Mouse (Mus musculus) limb, embryonic 12.5 days (tissue): Measurements from ENCODE around the gene Gm5475. TPM values are rescaled to one million over a fixed set of nuclear protein-coding genes. Genes with fewer than 3 reads are reported as not detected.

ENCODE experiments used
- ATAC-seq: fragments of 200-750 bp; cut with Nextera tagmentation; 2 replicates; pipeline ENCODE4 v1.8.0; 2017; ENCODE audit warnings: low read depth, moderate TSS enrichment; ENCODE audit not compliant: insufficient number of reproducible peaks, insufficient read depth, low FRiP score, low TSS enrichment
- H3K27ac ChIP-seq: fragments of 300-500 bp; sonication (generic); 2 replicates; pipeline ENCODE4 v1.5.1; 2016; ENCODE audit warnings: mild to moderate bottlenecking, moderate library complexity
- H3K27me3 ChIP-seq: fragments of 300-500 bp; sonication (generic); 2 replicates; pipeline ENCODE4 v1.6.1; 2016; ENCODE audit warnings: mild to moderate bottlenecking, moderate library complexity
- H3K36me3 ChIP-seq: fragments of 300-500 bp; sonication (generic); 2 replicates; pipeline ENCODE4 v1.6.1; 2016; ENCODE audit warnings: mild to moderate bottlenecking, moderate library complexity
- H3K4me1 ChIP-seq: fragments of 300-500 bp; sonication (generic); replicated peaks from 2 replicates; pipeline ENCODE4 v1.6.1; 2016
- H3K4me2 ChIP-seq: fragments of 300-500 bp; sonication (generic); 2 replicates; pipeline ENCODE4 v1.6.1; 2016; ENCODE audit warnings: mild to moderate bottlenecking, moderate library complexity
- H3K4me3 ChIP-seq: fragments of 300-500 bp; sonication (generic); replicated peaks from 2 replicates; pipeline ENCODE4 v1.5.1; 2016; ENCODE audit warnings: mild to moderate bottlenecking
- H3K9ac ChIP-seq: fragments of 300-500 bp; sonication (generic); replicated peaks from 2 replicates; pipeline ENCODE4 v1.6.1; 2016; ENCODE audit warnings: mild to moderate bottlenecking, moderate library complexity
- H3K9me3 ChIP-seq: fragments of 300-500 bp; sonication (generic); 2 replicates; pipeline ENCODE4 v1.6.1; 2016; ENCODE audit warnings: mild to moderate bottlenecking, moderate library complexity
- WGBS: fragments of 180-500 bp; shearing (Covaris S2); methylation state at CpG from one replicate; pipeline ENCODE4 v1.1.7; 2016; 5-methylcytosine and 5-hydroxymethylcytosine counted together
- polyA plus RNA-seq: library from polyadenylated mRNA; unstranded; fragments of >200 nt; fragmentation: Nextera tagmentation; extraction: Ambion mirVana; gene quantifications from 2 replicates; pipeline ENCODE4 v1.2.1, GENCODE M21; 2016

Gene Gm5475
- polyA plus RNA-seq, 1 experiment from 2014 or later = 0.13 TPM

GRCm38 (mm10) chr15:100468295-100469188 is 46.6 kb downstream of the Gm5475 start, which contains the start of gene Letmd1:
TSS of gene Letmd1 (plus strand) at chr15:100469023.
- peak within 1 kb of the TSS; percentile 90 for H3K4me2 ChIP-seq
- peak; percentile 86 for ATAC-seq

DNA sequence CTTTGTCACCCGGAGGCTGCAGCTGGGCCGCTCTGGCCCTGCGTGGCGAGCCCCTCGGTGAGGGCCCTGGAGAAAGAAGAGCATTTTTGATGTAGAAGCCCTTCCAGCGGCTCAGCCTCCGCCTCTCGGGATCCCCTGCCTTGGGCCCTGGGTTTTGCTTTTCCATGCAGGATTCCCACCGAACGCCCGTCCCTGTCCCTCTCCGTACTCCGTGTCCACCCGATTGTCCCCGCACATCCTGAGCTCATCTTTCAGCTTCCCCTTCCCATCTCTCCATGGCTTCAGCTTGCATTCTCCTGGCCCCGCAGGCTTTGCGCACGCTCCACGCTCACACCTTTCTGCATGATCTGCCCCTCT is 47.2 kb downstream of the Gm5475 start:
- H3K4me2 ChIP-seq = peak overlapping the region; percentile 90
- H3K36me3 ChIP-seq = peaks cover 32% of the 10 kb centered on the region
- H3K9me3 ChIP-seq = 0 out of 2 replicates have a peak, but pooled peaks cover 3% of the 10 kb centered on the region
- peak overlapping the region; percentile 29; the same call in 1 of the 2 replicates for H3K27ac ChIP-seq
- peak overlapping the region; percentile 80 for H3K9ac ChIP-seq
- ATAC-seq = no peak; the same call in 1 of the 2 replicates
- peaks cover 18% of the 10 kb centered on the region for H3K4me1 ChIP-seq
- no peaks in the 10 kb centered on the region for H3K27me3 ChIP-seq
- H3K4me3 ChIP-seq = peak overlapping the region; percentile 76
- 1% methylated on average over 19 of the region's 19 CpGs for WGBS

More at GRCm38 (mm10) chr15:100468295-100469188, 46.6 kb downstream of the Gm5475 start, which contains the start of gene Letmd1:
- Histone ChIP-seq H3K36me3 (peaks cover 27% of the 10 kb centered on the region), H3K9ac (peak within 1 kb of the TSS; percentile 80), H3K27ac (peak within 1 kb of the TSS; percentile 64; the same call in 1 of the 2 replicates), H3K4me3 (peak within 1 kb of the TSS; percentile 76), H3K9me3 (0 out of 2 replicates have a peak, but pooled peaks cover 3% of the 10 kb centered on the region), H3K27me3 (no peaks in the 10 kb centered on the region), H3K4me1 (peaks cover 18% of the 10 kb centered on the region)
- 3% methylated on average over 84 of the region's 84 CpGs for WGBS

GRCm38 (mm10) chr15:100470037-100470436 is 48.1 kb downstream of the Gm5475 start:
- no peaks in the 10 kb centered on the region for H3K27me3 ChIP-seq
- peaks cover 18% of the 10 kb centered on the region for H3K4me1 ChIP-seq
- peak overlapping the region; percentile 90 for H3K4me2 ChIP-seq
- peaks cover 41% of the 10 kb centered on the region for H3K36me3 ChIP-seq
- H3K4me3 ChIP-seq = peak overlapping the region; percentile 76
- no peak overlapping the region for H3K27ac ChIP-seq
- H3K9me3 ChIP-seq = 0 out of 2 replicates have a peak, but pooled peaks cover 3% of the 10 kb centered on the region
- WGBS = 73% methylated on average over 10 of the region's 10 CpGs
- H3K9ac ChIP-seq = peak overlapping the region; percentile 80
- no peak for ATAC-seq

DNA sequence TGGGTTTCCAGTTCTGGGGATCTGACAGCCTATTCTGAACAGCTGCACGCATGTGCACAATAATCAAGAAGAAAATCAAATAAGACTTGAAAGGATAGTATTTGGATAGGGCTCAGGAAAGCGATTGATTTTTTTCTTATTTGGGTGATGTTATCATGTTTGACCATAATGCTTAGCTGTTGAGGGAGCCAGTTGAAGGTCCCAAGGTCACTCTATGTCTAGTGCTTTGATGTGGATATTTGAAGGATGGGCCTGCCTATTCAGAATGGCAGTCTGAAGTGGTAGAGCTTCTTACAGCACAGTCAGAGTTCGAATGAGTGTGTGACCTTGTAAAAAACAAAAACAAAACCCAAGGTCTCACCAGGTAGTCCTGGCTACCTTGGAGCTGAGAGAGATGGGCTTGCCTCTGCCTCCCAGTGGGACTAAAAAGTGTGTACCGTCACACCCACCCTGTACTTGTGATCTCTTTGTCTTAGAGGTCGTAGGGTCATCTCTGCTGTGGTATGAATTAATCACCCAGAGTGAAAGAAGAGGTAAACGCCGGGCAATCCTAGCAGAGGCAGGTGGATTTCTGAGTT is 52.1 kb downstream of the Gm5475 start:
- Histone ChIP-seq H3K36me3 (peaks cover 80% of the 10 kb centered on the region), H3K9ac (no peak overlapping the region), H3K27me3 (no peaks in the 10 kb centered on the region), H3K4me3 (no peak overlapping the region), H3K4me2 (no peak overlapping the region), H3K4me1 (peaks cover 14% of the 10 kb centered on the region), H3K27ac (no peak overlapping the region), H3K9me3 (0 out of 2 replicates have a peak, but pooled peaks cover 3% of the 10 kb centered on the region)
- ATAC-seq = no peak
- WGBS = 85% methylated on average over 7 of the region's 7 CpGs

Other genes starting within 250 kb of the Gm5475 start
- gene Atf1, start 194.3 kb upstream of the Gm5475 start, polyA plus RNA-seq = 50.3 and 53.0 TPM in 2 replicates
- not detected in 2 replicates for gene Tmprss12, start 141.3 kb upstream of the Gm5475 start, polyA plus RNA-seq
- gene Mettl7a1, start 118.0 kb upstream of the Gm5475 start, polyA plus RNA-seq = 3.3 and 4.3 TPM in 2 replicates
- gene Mettl7a3, start 87.2 kb upstream of the Gm5475 start, polyA plus RNA-seq = 0.13 and 0.25 TPM in 2 replicates
- 0.21 TPM in 1 of 2 replicates, not detected in the other for gene Methig1, start 69.0 kb upstream of the Gm5475 start, polyA plus RNA-seq
- not detected in 2 replicates for gene Mettl7a2, start 68.9 kb upstream of the Gm5475 start, polyA plus RNA-seq
- not detected in 2 replicates for gene Higd1c, start 57.6 kb upstream of the Gm5475 start, polyA plus RNA-seq
- 22.8 and 25.6 TPM in 2 replicates for gene Slc11a2, start 2.9 kb downstream of the Gm5475 start, polyA plus RNA-seq
- 28.1 and 29.3 TPM in 2 replicates for gene Letmd1, start 46.9 kb downstream of the Gm5475 start, polyA plus RNA-seq
- 34.1 and 34.4 TPM in 2 replicates for gene Csrnp2, start 73.3 kb downstream of the Gm5475 start, polyA plus RNA-seq
- gene Tfcp2, start 129.9 kb downstream of the Gm5475 start, polyA plus RNA-seq = 42.5 and 44.4 TPM in 2 replicates
- gene Pou6f1, start 177.8 kb downstream of the Gm5475 start, polyA plus RNA-seq = 6.6 and 8.9 TPM in 2 replicates
- gene Dazap2, start 193.2 kb downstream of the Gm5475 start, polyA plus RNA-seq = 124 and 140 TPM in 2 replicates
- 4.4 and 6.3 TPM in 2 replicates for gene Smagp, start 214.8 kb downstream of the Gm5475 start, polyA plus RNA-seq
- 2.6 and 2.8 TPM in 2 replicates for gene Bin2, start 247.4 kb downstream of the Gm5475 start, polyA plus RNA-seq